Mouse (Mus musculus): ENCODE results near the gene Klk11. TPM values are rescaled to one million over a fixed set of nuclear protein-coding genes. Genes with fewer than 3 reads are reported as not detected.

The Klk11 gene
- total RNA-seq (2021), result under 1 TPM; 0.22 to 0.33 TPM

DNA sequence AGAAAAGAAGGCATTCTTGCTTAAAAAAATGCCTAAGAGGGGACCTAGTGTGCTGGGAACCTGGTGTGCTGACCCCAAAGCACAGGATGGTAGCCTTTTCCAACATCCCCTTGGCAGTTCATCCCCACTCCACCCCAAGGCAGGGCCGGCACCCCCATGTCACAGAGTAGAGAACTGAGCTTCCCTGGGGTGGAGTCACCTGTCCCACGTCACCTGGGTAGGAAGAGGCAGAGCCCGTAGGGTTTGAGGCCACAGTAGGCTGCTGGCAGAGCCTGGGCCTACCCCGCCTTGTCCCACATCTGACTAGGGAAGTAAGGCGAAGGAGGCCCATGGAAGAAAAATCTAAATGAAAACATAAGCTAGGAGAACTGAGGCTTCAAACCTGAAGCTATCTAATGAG lies at the start of gene Klk11:
Klk11 (plus strand) TSS at position 241 of the 400 bp plus-strand sequence.
- no peak for DNase-seq
- intact Hi-C loops (cut with DNase I), result no loop called here

- intact Hi-C loops (cut with DNase I), result loop anchor here (5.0 kb wide), 1 partner anchor 65 kb away; no protein-coding TSS in a partner anchor
- DNase-seq, result peak; percentile 43 to 44
Measured at GRCm38 (mm10) chr7:43747788-43748187, 26.6 kb upstream of the Klk11 start.

DNA sequence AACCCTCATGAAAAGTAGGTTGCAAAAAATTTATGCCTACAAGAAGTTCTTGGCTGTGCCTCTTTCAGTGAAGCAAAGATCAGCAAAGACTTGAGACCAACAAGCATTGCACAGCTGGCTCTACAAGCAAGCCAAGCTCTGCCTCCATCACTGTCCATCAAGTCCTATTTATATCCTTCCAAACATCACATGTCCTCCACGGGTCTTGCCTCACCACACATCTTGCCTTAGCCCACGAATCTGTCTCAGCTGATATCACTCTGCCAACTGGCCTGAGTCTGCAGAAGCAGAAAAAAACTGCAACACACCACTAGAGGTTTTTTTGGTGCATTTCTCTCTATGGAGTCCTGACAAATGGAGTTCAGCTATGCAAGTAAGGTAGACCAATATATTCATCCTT lies 21.6 kb upstream of the Klk11 start:
- no peak for DNase-seq
- intact Hi-C loops (cut with DNase I), result no loop called here

GRCm38 (mm10) chr7:43766484-43766883 lies 7.9 kb upstream of the Klk11 start:
- no peak for DNase-seq
- intact Hi-C loops (cut with DNase I), result no loop called here

GRCm38 (mm10) chr7:43768597-43768996 lies 5.8 kb upstream of the Klk11 start, which contains the start of gene Klk12:
Klk12 (plus strand) TSS chr7:43768897.
- no peak for DNase-seq
- intact Hi-C loops (cut with DNase I), result no loop called here

DNA sequence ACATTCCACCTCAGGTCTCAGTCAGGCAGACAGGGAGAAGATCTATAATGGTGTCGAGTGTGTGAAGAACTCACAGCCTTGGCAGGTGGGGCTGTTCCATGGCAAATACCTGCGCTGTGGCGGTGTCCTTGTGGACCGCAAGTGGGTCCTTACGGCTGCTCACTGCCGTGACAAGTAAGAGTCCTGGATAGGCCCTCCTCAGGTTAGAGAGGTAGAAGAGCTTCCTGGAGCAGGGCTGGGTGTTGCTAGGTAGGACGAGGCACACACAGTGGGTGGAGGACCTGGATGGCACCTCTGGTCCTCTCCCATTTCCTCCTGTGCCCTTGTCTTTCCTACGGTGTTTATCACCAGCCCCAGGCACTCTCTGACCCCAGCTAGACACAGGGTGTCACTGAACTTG lies 4.8 kb upstream of the Klk11 start:
- intact Hi-C loops (cut with DNase I), result no loop called here
- DNase-seq, result no peak

GRCm38 (mm10) chr7:43770701-43771100 lies 3.7 kb upstream of the Klk11 start:
- intact Hi-C loops (cut with DNase I), result no loop called here
- DNase-seq, result no peak

- intact Hi-C loops (cut with DNase I), result no loop called here
- no peak for DNase-seq
Measured at GRCm38 (mm10) chr7:43771916-43772315, 2.5 kb upstream of the Klk11 start.

DNA sequence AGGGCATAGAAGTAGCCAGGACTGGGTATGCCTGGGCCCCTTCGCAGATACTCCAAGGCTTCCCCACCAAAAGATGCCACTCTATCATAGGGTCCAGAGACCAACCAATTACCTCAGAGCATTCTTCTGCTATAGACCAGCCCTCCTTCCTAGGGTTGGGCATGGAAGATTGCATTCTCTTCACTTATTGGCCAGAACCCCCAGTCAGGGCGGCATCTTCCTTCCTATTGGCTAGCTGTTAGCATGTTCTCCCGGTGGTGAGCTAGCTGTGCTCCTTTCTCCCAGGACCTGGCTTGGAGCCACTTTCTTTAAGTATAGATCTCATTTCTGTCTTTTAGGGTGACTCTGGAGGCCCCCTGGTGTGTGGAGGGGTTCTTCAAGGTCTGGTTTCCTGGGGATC lies 1.5 kb upstream of the Klk11 start:
- DNase-seq, result no peak
- intact Hi-C loops (cut with DNase I), result no loop called here

GRCm38 (mm10) chr7:43774802-43775201 lies 398 bp downstream of the Klk11 start:
- intact Hi-C loops (cut with DNase I), result no loop called here
- no peak for DNase-seq

- intact Hi-C loops (cut with DNase I), result no loop called here
- DNase-seq, result no peak
Measured at GRCm38 (mm10) chr7:43775311-43776057, 1.1 kb downstream of the Klk11 start.

GRCm38 (mm10) chr7:43776506-43776905 lies 2.1 kb downstream of the Klk11 start:
- intact Hi-C loops (cut with DNase I), result no loop called here

DNA sequence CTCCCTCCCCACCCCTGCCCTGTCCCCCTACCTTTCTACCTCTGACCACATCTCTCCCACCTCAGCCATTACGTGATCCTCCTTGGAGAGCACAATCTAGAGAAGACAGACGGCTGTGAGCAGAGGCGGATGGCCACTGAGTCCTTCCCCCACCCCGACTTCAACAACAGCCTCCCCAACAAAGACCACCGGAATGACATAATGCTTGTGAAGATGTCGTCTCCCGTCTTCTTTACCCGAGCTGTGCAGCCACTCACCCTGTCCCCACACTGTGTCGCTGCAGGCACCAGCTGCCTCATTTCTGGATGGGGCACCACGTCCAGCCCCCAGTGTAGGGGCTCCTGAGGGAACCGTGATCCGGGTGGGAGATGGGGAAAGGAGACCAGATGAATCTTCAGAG lies 3.0 kb downstream of the Klk11 start:
- intact Hi-C loops (cut with DNase I), result no loop called here
- no peak for DNase-seq

More at GRCm38 (mm10) chr7:43776506-43776905, 2.1 kb downstream of the Klk11 start:
- DNase-seq, result no peak

GRCm38 (mm10) chr7:43778176-43778970 lies 4.0 kb downstream of the Klk11 start:
- DNase-seq, result no peak
- intact Hi-C loops (cut with DNase I), result no loop called here

DNA sequence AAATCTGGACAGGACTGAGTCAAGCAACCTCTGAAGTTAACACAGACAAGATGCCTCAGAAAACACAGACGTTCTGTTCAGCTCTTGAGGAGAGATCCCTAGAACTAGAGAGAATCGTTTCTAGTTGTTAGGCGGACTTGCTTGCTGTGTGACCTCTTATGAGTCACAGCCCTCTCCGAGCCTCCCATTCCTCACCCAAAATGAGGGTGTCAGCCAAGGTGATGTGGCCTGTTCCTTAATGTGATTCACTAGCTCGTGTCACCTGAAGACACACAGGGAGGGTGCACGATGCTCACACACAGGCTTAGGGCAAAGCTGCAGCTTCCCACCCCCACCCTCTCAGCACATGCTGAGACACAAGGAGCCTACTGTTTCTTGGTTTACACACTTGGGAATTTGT lies 5.8 kb downstream of the Klk11 start:
- no peak for DNase-seq
- intact Hi-C loops (cut with DNase I), result loop anchor here (5.0 kb wide), 1 partner anchor 112 kb away; no protein-coding TSS in a partner anchor

DNA sequence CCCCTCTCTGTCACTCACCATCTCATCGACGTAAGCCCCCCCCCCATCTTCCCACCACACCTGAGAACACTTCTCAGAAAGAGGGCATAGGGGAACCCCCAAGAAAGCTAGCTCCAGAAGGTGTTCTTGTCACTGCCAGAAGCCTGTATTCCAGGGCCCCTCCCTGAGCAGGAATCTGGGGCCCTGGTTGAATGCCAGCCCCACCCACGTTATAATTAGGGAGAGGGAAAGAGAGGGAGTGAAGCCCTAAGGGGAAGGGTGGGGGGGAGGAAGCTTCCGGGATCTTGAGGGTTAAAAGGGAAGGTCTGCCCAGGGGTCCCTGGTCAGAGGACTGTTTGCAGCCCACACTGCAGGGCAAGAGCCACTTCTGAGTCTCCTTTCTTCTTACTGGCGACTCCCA lies 6.3 kb downstream of the Klk11 start, which contains the start of gene Klk10:
Klk10 (plus strand) TSS at position 290 of the 400 bp plus-strand sequence.
- DNase-seq, result no peak
- intact Hi-C loops (cut with DNase I), result loop anchor here (5.0 kb wide), 1 partner anchor 112 kb away; no protein-coding TSS in a partner anchor

- DNase-seq, result no peak
- intact Hi-C loops (cut with DNase I), result loop anchor here (5.0 kb wide), 1 partner anchor 111 kb away; no protein-coding TSS in a partner anchor
Measured at GRCm38 (mm10) chr7:43781541-43781940, 7.1 kb downstream of the Klk11 start.

GRCm38 (mm10) chr7:43782275-43783265 lies 8.2 kb downstream of the Klk11 start:
- DNase-seq, result peak; percentile 78 to 89
- intact Hi-C loops (cut with DNase I), result loop anchor here (1.0 to 5.0 kb wide), 2 partner anchors 101 to 110 kb away; no protein-coding TSS in a partner anchor

DNA sequence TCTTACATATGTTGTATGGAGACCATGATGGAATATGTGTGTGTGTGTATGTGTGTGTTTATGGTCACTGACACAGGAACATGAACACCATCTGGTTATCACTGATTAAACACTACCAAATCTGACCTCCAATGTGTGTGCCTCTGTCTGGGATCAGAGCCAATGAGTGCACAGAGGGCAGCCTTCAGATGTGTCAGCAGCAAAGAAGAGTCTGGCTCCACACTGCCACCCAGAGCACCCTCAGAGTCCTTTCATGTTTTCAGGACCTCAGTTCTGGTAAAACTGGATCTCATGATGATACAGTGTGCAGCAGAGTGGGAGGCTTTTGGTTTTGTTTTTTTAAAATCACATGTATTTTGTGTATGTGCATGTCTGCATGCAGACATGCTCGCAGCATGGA lies 10.9 kb downstream of the Klk11 start:
- DNase-seq, result no peak
- intact Hi-C loops (cut with DNase I), result no loop called here

DNA sequence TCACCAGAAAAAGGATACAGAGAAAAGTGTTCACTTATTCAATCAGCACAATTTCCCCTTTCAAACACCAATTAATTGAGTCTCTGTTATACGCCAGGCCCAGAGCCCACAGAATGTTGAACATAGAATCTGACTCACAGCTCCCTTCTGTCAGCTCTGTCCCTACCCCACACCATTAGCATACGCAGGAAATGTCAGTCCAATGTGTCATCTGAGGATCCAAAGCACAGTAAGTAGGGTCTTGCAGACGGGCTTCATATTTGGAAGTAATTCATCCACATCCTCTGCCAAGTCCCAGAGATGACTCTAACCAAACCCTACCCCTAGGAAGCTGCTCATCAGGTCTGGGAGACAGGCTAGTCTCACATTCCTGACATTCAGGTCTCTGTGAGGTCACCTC lies 13.7 kb downstream of the Klk11 start:
- intact Hi-C loops (cut with DNase I), result no loop called here
- no peak for DNase-seq

Measured in heart, postnatal 36 days (tissue).